Mouse (Mus musculus): Measurements from ENCODE around the gene Tob2.

- TF ChIP-seq USF1 (IDR thresholded peaks at IDR 0.05; ENCODE audit: low read depth) (no peak), TCF3 (IDR thresholded peaks at IDR 0.05; ENCODE audit: insufficient read length, low read depth) (no peak), MAX (IDR thresholded peaks at IDR 0.05; ENCODE audit: low read depth) (no peak), CEBPB (IDR thresholded peaks at IDR 0.05; ENCODE audit: insufficient read depth, poor library complexity, severe bottlenecking) (no peak), POLR2A (IDR thresholded peaks at IDR 0.05; ENCODE audit: insufficient read length, low read depth) (no peak), POLR2AphosphoS2 (IDR thresholded peaks at IDR 0.05; ENCODE audit: insufficient read length, low read depth) (no peak), MYOD1 (IDR thresholded peaks at IDR 0.05; ENCODE audit: control insufficient read depth in 1 of 3, insufficient read length in 2 of 3, low read depth in 2 of 3) (no peak), E2F4 (IDR thresholded peaks at IDR 0.05; ENCODE audit: insufficient read depth) (no peak), SRF (IDR thresholded peaks at IDR 0.05; ENCODE audit: control insufficient read depth, insufficient read length, low read depth) (no peak), TCF12 (IDR thresholded peaks at IDR 0.05; ENCODE audit: insufficient read depth, poor library complexity, severe bottlenecking) (no peak), MYOG (IDR thresholded peaks at IDR 0.05; ENCODE audit: control insufficient read depth in 1 of 3, insufficient read depth in 1 of 3, insufficient read length in 2 of 3, low read depth in 2 of 3) (no peak), REST (IDR thresholded peaks at IDR 0.05; ENCODE audit: insufficient read depth, insufficient read length) (no peak)
Observed at GRCm38 (mm10) chr15:81836966-81837920, 21.4 kb downstream of the Tob2 start.
